Mouse (Mus musculus): ENCODE results near the gene Ldb3.

- no peak for TF ChIP-seq TAL1 (IDR thresholded peaks at IDR 0.05; ENCODE audit: low read length)
- TF ChIP-seq GATA1 (IDR thresholded peaks at IDR 0.05; ENCODE audit: low read length): no peak
These were observed 30.3 kb upstream of the Ldb3 start for GRCm38 (mm10) chr14:34618808-34619207.

Data from erythroblast, embryonic 14.5 days (primary cell).